13 mouse cellular contexts compared by ENCODE assay signal in genomic region chr5:22641233-22641632, GRCm38 (mm10).
DNase-seq lines count a peak whose midpoint lies in the region; ATAC-seq and TF ChIP-seq lines count a peak whose summit lies in the region.
"Had no signal": no experiment of that assay in that cellular context is flagged by ENCODE, and none has a peak within 500 bp of the region (broad histone marks: within the 10 kb centered on the region; RNA-seq: fewer than 3 reads in every experiment).

No protein-coding gene starts in this region.

- no peak overlapping the region for H3K27ac ChIP-seq in midbrain, postnatal 0 days (ENCODE audit: low read depth, low read length)
- H3K27ac ChIP-seq in midbrain, embryonic 10.5 days (replicated peaks), result no peak overlapping the region
- H3K27ac ChIP-seq: limb, embryonic 15.5 days had no signal

- H3K4me1 ChIP-seq in midbrain, postnatal 0 days (ENCODE audit: insufficient read depth, low read length), result no peaks in the 10 kb centered on the region
- H3K4me1 ChIP-seq in midbrain, embryonic 10.5 days, result no peaks in the 10 kb centered on the region
- H3K4me1 ChIP-seq: limb, embryonic 15.5 days had no signal

- H3K27me3 ChIP-seq in midbrain, postnatal 0 days (ENCODE audit: insufficient read depth, low read length), result no peaks in the 10 kb centered on the region
- H3K27me3 ChIP-seq in midbrain, embryonic 10.5 days (ENCODE audit: low read depth, poor library complexity, severe bottlenecking), result no peaks in the 10 kb centered on the region
- H3K27me3 ChIP-seq: limb, embryonic 15.5 days had no signal

- no peak for ATAC-seq in midbrain, postnatal 0 days (ENCODE audit: low FRiP score)

- peak; percentile 79 for TF ChIP-seq CTCF in midbrain, postnatal 0 days (IDR thresholded peaks at IDR 0.05)

- H3K36me3 ChIP-seq in midbrain, postnatal 0 days (ENCODE audit: insufficient read depth, low read length), result no peaks in the 10 kb centered on the region
- H3K36me3 ChIP-seq in midbrain, embryonic 10.5 days, result no peaks in the 10 kb centered on the region
- H3K36me3 ChIP-seq: limb, embryonic 15.5 days had no signal

- no peak overlapping the region for H3K4me2 ChIP-seq in midbrain, postnatal 0 days (ENCODE audit: low read depth, low read length, poor library complexity, severe bottlenecking)
- H3K4me2 ChIP-seq: limb, embryonic 15.5 days had no signal

- H3K4me3 ChIP-seq in midbrain, postnatal 0 days (ENCODE audit: low read depth, low read length), result no peak overlapping the region
- no peak overlapping the region for H3K4me3 ChIP-seq in midbrain, embryonic 10.5 days
- H3K4me3 ChIP-seq: limb, embryonic 15.5 days had no signal

- DNase-seq in cerebellum, adult 9-10 months, result peak; percentile 15
- no peak for DNase-seq in cerebellum, adult 11 months
- DNase-seq in kidney, adult 9 months, result peak; percentile 2
- no peak for DNase-seq in kidney, postnatal 4 days
- peak; percentile 44 for DNase-seq in midbrain, postnatal 0 days (ENCODE audit: low spot score)
- no peak for DNase-seq in midbrain, embryonic 10.5 days (ENCODE audit: low spot score)
- no peak for DNase-seq in spleen, postnatal 14 days (ENCODE audit: low spot score in 2 of 2)
- no peak for DNase-seq in heart, adult 8-10 months (ENCODE audit: low spot score)
- DNase-seq: B cell, adult 2 months; kidney, postnatal 10 days; spleen, adult 18-20 months; thymus, postnatal 25 days had no signal

- H3K9me3 ChIP-seq in midbrain, postnatal 0 days (ENCODE audit: low read length), result no peaks in the 10 kb centered on the region; the same call in 1 of the 2 replicates
- no peaks in the 10 kb centered on the region; the same call in 1 of the 2 replicates for H3K9me3 ChIP-seq in midbrain, embryonic 10.5 days (replicated peaks)
- H3K9me3 ChIP-seq: limb, embryonic 15.5 days had no signal

- no peak overlapping the region for H3K9ac ChIP-seq in midbrain, postnatal 0 days (replicated peaks; ENCODE audit: low read length, poor library complexity, severe bottlenecking)
- H3K9ac ChIP-seq: limb, embryonic 15.5 days had no signal

Comparison
In these comparisons a context has a peak if more than half of its experiments do, and no peak if none do; other contexts are left out.
1. DNase-seq: peak in cerebellum, adult 9-10 months (single experiment), kidney, adult 9 months (single experiment) and midbrain, postnatal 0 days (single experiment); none in cerebellum, adult 11 months (single experiment), kidney, postnatal 4 days (0 of 2), midbrain, embryonic 10.5 days (single experiment), spleen, postnatal 14 days (0 of 2) and heart, adult 8-10 months (single experiment).